Mouse (Mus musculus) retina, postnatal 1 day (tissue): ENCODE data around the gene Chpf2.

Experiments
- DNase-seq: peaks from one replicate; pipeline ENCODE4 v3.0.0-alpha.2; 2012

Chpf2 gene

DNA sequence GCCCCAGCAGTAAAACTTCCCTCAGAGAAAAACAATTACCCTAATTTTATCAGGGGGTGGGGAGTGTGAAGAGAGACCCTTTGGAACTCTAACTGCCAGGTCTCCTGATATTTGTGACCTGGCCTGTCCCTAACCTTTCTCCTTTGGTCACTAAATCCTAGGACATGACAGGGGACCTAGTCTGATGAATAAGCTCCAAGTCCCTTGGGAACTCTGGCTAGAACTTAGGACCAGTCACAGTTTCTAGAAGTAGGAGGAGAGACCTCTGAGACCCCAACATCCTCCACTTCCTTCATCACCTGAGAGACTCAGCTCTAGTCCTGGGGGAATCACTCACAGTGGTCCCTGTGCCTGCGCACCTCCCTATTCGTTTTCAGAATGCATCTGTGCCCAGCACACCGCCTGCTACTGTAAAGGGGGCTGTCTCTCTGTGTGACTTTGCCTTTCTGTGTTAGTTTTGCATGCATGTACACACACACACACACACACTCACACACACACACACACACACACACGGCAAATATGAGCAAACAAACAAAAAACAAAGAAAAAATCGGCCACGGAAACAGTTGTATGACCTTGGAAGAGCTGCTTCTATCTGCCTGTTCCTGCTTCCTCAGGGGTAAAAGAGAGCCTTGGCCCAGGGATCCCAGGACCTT lies 18.9 kb downstream of the Chpf2 start:
- DNase-seq: no peak

DNA sequence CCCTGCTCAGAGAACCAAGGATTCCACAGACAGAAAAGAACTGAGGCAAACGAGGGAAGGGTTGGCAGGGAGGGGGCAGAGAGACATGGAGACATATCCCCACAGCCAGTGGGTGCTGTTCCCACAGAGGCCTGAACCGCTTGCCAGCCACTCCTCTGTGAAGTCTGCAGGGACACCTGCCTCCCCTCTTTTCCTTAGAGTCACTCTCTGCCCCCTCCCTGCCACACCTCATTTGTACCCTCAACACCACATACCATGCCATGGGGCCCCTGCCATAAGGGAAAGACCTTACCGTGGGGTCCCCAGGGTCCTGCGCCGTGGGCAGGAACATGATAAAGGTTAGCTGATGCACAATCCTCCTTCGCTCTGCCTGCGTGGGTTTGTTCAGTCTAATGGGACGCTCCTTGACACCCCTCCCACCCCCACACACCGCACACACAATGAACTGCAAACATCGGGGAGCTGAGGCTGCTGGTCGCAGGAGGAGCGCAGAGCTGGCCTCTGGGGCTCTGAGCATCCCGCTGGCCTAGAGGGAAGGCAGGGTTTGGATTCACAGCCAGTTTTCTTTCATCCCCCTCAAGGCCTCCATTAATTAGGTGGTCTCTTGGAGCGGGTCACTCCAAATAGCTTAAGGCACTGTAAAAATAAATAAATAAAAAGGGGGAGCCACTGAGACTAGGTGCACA lies 19.6 kb downstream of the Chpf2 start:
- peak; percentile 49 for DNase-seq

DNA sequence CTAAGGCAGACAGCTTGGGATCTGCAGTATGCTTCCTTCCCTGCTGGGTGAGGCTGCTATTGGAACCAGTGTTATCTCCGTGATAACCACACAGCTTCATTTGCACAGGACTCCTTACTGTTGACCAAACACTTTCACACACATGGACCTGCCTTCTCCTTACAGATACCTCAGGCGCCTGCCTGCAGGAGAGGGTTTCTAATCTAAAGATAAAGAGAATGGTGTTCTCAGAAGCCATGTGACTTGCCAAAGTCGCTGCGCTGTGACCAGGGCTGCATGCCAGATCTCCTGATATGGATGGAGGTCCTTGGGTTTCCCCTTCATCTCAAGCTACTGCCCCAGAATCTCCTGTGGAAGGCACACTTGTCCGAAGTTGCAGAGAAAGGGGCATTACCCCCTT lies 22.8 kb downstream of the Chpf2 start:
- no peak for DNase-seq

- DNase-seq: peak; percentile 91
These were observed 25.1 kb downstream of the Chpf2 start for GRCm38 (mm10) chr5:24611366-24612301.

DNA sequence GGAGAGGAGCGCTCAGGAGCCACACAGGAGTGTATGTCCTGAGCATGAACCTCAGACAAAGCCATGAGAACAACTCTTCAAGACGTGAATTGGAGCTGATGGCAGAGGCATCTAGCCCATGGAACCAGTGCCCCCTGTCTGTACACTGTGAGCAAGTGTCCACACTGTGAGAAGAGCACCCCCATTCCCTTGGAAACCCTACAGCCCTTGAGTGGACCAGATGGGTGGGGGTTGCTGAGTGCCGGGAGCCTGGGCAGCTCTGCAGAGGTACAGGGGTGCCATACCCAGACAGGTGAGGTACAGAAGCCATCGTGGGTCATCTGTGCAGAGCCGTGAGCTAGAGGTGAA lies 25.7 kb downstream of the Chpf2 start:
- DNase-seq: no peak

GRCm38 (mm10) chr5:24615097-24615496 lies 28.6 kb downstream of the Chpf2 start:
- no peak for DNase-seq

DNA sequence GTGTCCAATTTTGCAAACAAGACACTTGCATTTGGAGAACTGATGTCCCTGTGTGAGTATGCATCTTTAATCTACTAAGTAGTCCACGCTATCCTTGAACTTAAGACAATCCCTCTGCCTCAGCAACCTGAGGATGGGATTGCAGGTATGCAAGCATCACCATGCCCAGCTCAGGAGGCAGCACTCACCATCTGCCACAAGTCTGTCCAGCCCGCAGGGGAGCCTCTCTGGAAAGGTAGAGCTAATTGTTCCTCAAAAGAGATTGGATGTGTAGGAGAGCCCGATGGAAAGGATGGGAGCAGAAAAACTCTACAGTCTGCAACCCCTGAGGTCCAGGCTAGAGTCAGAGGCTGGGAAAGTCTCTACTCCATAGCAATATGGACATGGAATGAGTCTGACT lies 32.4 kb downstream of the Chpf2 start:
- no peak for DNase-seq

DNA sequence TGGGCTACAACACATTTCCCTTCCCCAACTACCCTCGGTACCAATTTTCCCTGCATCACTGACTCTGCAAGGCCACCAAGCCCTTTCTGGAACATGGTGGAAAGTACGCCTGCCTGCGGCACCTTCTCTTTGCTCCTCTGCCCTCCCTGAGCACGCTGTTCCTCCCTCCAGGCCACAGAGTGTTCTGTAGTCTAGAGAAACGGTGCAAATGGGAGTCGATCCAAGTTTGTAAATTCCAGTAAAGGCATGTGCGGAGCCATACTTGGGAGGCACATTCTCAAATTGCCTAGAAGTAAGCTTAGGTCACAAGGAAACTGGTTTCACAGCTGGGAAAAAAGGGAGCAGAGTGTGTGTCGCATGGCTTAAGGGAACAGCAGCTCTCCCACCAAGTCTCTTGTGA lies 33.6 kb downstream of the Chpf2 start:
- DNase-seq: no peak

- no peak for DNase-seq
These were observed 34.1 kb downstream of the Chpf2 start for GRCm38 (mm10) chr5:24620626-24621025.

DNA sequence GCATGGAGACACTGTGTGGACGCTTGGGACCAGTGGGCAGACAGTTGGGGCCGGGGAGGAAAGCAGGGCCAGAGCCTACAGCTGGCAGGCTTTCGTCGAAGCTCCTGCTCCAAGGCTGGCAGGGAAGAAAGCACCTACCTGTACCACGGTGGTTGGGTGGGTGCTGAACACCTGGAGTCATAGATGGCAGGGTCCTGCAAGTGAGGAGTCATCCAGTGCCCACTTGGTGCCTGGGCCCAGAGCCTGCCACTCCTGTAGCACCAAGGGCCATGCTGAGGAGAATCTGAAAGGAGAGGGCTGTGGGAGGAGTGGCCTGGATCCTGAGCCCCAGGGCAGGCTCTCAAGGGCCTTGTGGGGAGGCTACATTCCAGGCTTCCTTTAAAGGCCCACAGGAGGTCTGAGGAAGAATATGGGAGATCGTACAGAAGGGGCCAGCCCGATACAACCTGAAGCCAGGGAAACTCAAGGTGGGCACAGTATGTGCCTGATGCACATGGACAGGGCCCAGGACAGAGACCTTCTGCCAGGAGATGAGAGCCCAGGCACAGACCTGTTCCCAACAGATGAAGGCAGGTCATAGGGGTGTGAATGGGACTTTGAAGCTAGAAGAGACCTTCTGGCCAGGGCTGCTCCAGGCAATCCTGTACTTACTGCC lies 36.0 kb downstream of the Chpf2 start:
- no peak for DNase-seq

DNA sequence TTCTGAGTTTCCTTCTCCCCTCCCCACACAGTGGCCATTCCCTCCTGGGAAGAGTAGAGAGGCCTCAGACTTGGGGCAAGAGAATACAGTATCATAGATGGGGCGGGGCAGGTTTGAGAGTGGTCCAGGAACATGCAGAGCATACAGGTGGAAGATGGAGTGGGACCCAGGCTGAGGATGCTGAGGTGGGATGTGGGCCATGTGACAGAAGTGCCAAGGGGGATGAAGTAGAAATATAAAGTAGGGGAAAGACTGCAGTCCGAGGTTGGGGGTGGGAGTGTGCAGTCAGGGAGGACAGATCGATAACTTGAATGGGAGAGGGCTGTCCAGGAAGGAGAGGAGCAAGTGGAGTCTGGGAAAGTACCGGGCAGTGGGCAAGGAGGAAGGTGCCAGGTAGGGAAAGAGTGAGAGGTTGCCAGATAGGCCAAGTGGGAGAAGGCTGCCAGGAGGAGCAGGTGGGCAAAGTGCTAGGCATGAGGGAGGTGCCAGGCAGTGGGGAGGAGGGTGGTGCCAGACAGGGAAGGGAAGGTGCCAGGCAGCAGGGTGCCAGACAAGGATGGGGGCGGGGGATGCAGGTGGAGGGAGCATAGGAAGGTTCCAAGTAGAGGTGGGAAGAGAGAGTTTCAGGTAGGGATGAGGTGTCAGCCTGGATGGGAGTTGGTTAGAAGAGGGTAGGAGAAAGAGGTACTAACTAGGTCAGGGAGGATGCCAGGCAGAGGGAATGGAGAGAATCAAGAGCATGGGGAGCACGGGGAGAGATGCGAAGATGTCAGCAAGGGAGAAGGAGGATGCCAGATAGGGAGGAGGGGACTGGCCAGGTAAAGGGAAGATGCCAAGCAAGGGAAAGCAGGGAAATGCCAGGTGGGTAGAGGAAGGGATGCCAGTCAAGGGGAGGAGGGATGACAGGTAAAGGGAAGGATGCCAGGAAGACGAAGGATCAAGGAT lies 36.8 kb downstream of the Chpf2 start:
- no peak for DNase-seq

DNA sequence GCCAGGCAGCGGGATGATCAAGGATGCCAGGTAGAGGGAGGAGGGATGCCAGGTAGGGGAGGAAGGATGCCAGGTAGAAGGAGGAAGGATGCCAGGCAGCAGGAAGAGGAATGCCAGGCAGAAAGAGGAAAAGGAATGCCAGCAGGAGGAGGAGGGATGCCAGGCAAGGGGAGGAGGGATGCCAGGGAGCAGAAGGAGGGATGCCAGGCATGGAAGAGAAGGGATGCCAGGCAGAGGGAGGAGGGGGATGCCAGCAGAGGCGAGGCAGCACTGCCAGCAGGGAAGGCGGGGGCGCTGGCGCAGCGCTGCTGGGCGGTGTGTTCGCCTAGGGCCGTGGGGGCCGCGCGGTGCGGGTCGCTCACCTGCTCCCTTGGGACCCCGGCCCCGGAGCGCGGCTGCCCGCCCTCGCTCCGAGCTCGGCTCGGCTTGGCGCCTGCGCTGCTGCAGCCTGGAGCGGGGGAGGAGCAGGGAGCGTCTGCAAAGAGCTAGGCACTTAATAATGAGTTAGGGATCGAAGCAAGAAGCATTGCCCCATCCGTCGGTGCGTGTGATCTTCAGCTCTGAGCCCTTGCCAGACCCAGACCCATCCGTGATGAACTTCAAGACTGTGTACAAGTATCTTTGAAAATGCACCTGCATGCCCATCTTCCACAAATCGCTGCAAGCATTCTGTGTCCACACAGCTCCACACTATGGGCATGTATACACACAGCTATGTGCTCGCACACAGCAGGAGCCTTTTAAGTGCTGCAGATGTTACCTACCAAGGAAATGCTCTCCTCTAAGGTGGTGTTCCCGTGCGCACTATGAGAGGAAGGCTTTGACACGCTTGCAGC lies 37.7 kb downstream of the Chpf2 start, which contains the start of gene Smarcd3:
TSS of gene Smarcd3 (minus strand) at position 426 of the 836 bp plus-strand sequence.
- peak; percentile 86 for DNase-seq

- no peak for DNase-seq
These were observed 38.2 kb downstream of the Chpf2 start for GRCm38 (mm10) chr5:24624822-24625120.

DNA sequence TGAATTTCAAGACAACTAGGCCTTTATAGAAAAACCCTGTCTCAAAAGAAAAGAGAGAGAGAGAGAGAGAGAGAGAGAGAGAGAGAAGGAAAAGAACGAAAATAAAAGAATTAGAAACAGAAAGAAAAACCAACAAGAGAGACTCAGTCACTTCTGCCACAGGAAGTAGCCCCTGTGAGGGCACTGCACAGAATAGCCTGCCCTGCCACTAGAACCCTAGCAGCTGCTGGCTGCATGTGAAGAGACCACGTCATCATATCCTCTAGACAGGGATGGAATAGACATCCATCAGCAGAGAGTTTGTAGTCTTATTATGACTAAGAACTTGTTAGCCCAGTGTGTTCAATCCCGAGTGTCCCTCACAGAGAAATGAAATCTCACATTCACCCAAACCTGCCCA lies 43.2 kb downstream of the Chpf2 start:
- DNase-seq: no peak

DNA sequence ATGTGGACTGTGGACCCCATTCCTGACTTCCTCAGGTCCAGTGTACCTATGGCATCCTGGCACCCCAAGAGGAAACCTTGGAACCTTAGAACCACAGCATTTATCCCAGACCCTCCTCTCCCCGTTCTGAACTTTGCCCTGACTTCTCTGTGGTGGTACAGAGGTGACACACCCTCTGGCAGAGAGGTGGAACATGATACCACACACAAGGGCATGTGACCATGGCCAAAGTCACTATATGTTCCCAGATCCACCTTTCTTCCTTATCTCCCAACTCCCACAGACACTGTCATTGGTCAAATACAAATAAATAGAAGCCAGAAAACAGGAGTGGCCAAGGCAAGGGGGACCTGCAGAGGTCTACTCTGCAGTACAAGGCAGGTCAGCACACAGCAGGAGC lies 48.6 kb downstream of the Chpf2 start:
- DNase-seq: no peak

- DNase-seq: no peak
These were observed 49.1 kb downstream of the Chpf2 start for GRCm38 (mm10) chr5:24635526-24636141.

GRCm38 (mm10) chr5:24636987-24637386 lies 50.4 kb downstream of the Chpf2 start:
- DNase-seq: no peak

DNA sequence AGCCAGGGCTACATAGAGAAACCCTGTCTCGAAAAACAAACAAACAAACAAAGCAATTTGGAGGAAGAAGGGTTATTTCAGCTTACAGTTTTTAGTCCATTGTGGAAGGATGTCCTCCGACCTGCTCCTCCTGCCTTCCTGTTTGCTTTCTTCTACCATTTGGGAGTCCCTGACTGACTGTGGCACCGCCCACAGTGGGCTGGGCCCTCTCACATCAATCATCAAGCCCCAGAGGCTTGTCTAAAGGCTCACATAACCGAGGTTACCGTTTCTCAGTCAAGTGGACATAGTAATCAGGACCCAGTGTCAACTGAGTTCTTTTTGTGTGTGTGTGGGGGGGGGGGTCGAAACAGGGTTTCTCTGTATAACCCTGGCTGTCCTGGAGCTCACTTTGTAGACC lies 51.6 kb downstream of the Chpf2 start:
- no peak for DNase-seq

- DNase-seq: no peak
These were observed 52.5 kb downstream of the Chpf2 start for GRCm38 (mm10) chr5:24639081-24639480.
